Mouse (Mus musculus) C2C12 (cell line): ENCODE measurements around the gene Fbxl19. TPM values are rescaled to one million over a fixed set of nuclear protein-coding genes. Genes with fewer than 3 reads are reported as not detected.

Experiments
- H3K27me3 ChIP-seq: one replicate; pipeline ENCODE4 v1.6.1; 2011; ENCODE audit not compliant: control insufficient read depth, insufficient read depth, insufficient read length
- H3K36me3 ChIP-seq: one replicate; pipeline ENCODE4 v1.6.1; 2011; ENCODE audit not compliant: control insufficient read depth, insufficient read depth
- H3K4me3 ChIP-seq: one replicate; pipeline ENCODE4 v1.5.1; 2011; ENCODE audit warnings: mild to moderate bottlenecking, control low read depth; ENCODE audit not compliant: poor library complexity, insufficient read depth, severe bottlenecking
- H3K79me2 ChIP-seq: one replicate; pipeline ENCODE4 v1.6.1; 2011; ENCODE audit not compliant: control insufficient read depth, insufficient read depth
- H3K79me3 ChIP-seq: one replicate; pipeline ENCODE4 v1.6.1; 2011; ENCODE audit warnings: low read depth, control low read depth
- H3ac ChIP-seq: one replicate; pipeline ENCODE3; 2011; ENCODE audit warnings: low read depth; ENCODE audit not compliant: control insufficient read depth, insufficient read length
- CEBPB ChIP-seq: IDR thresholded peaks from one replicate; pipeline ENCODE4 v1.6.1; 2011; ENCODE audit warnings: low read depth, mild to moderate bottlenecking, control low read depth, moderate library complexity
- CTCF ChIP-seq: IDR thresholded peaks from one replicate; pipeline ENCODE4 v1.5.1; 2011; ENCODE audit not compliant: control insufficient read depth, insufficient read depth, insufficient read length
- FOSL1 ChIP-seq: IDR thresholded peaks from one replicate; pipeline ENCODE4 v1.8.0; 2011; ENCODE audit warnings: mild to moderate bottlenecking, low read length; ENCODE audit not compliant: poor library complexity, insufficient read depth, severe bottlenecking
- MAX ChIP-seq: IDR thresholded peaks from one replicate; pipeline ENCODE4 v1.6.1; 2011; ENCODE audit warnings: mild to moderate bottlenecking, control low read depth
- MYOD1 ChIP-seq: IDR thresholded peaks from one replicate; pipeline ENCODE4 v1.6.1; 2011; ENCODE audit warnings: low read depth; ENCODE audit not compliant: control insufficient read depth, insufficient read length
- MYOG ChIP-seq: IDR thresholded peaks from one replicate; pipeline ENCODE4 v1.6.1; 2011; ENCODE audit not compliant: control insufficient read depth, insufficient read length; ENCODE audit errors: extremely low read depth
- USF1 ChIP-seq: IDR thresholded peaks from one replicate; pipeline ENCODE4 v1.6.1; 2011; ENCODE audit warnings: low read depth, mild to moderate bottlenecking, control low read depth, moderate library complexity
- polyA plus RNA-seq: library from polyadenylated mRNA; unstranded; fragments of >200 nt; fragmentation: generic; extraction: Trizol; gene quantifications from one replicate; pipeline ENCODE4 v1.2.1, GENCODE M21; 2012; ENCODE audit warnings: missing spikeins

Gene Fbxl19
- polyA plus RNA-seq, 1 experiment, result 26.9 TPM

- no peak for TF ChIP-seq USF1
- no peak for TF ChIP-seq MYOD1
- no peak for TF ChIP-seq CTCF
- no peak for TF ChIP-seq CEBPB
- no peak for TF ChIP-seq MAX
- TF ChIP-seq MYOG, result no peak
- no peak for TF ChIP-seq FOSL1
- Histone ChIP-seq H3ac (no peak overlapping the region), H3K36me3 (peaks cover 36% of the 10 kb centered on the region), H3K79me3 (no peaks in the 10 kb centered on the region), H3K79me2 (peaks cover 2% of the 10 kb centered on the region), H3K27me3 (no peaks in the 10 kb centered on the region), H3K4me3 (no peak overlapping the region)
Measured at GRCm38 (mm10) chr7:127760478-127760877, 16.1 kb downstream of the Fbxl19 start.

GRCm38 (mm10) chr7:127761026-127761425, 16.7 kb downstream of the Fbxl19 start:
- peaks cover 42% of the 10 kb centered on the region for H3K36me3 ChIP-seq
- H3ac ChIP-seq, result no peak overlapping the region
- H3K79me3 ChIP-seq, result no peaks in the 10 kb centered on the region
- no peaks in the 10 kb centered on the region for H3K79me2 ChIP-seq
- no peaks in the 10 kb centered on the region for H3K27me3 ChIP-seq
- TF ChIP-seq CTCF (peak; percentile 74), CEBPB (no peak)
- H3K4me3 ChIP-seq, result no peak overlapping the region

GRCm38 (mm10) chr7:127763642-127764041, 19.3 kb downstream of the Fbxl19 start:
- TF ChIP-seq MYOG (no peak), MAX (no peak), MYOD1 (no peak), CTCF (no peak), USF1 (no peak), CEBPB (no peak), FOSL1 (no peak)
- no peak overlapping the region for H3K4me3 ChIP-seq
- no peaks in the 10 kb centered on the region for H3K79me2 ChIP-seq
- H3K79me3 ChIP-seq, result no peaks in the 10 kb centered on the region
- no peak overlapping the region for H3ac ChIP-seq
- H3K36me3 ChIP-seq, result peaks cover 43% of the 10 kb centered on the region
- H3K27me3 ChIP-seq, result no peaks in the 10 kb centered on the region

- Histone ChIP-seq H3K36me3 (peaks cover 43% of the 10 kb centered on the region), H3K79me2 (peaks cover 7% of the 10 kb centered on the region), H3K4me3 (no peak overlapping the region), H3K27me3 (no peaks in the 10 kb centered on the region), H3K79me3 (no peaks in the 10 kb centered on the region), H3ac (no peak overlapping the region)
- TF ChIP-seq MYOG, result no peak
- TF ChIP-seq FOSL1, result no peak
Measured at GRCm38 (mm10) chr7:127765756-127766155, 21.4 kb downstream of the Fbxl19 start.

- Histone ChIP-seq H3K4me3 (no peak overlapping the region), H3ac (no peak overlapping the region), H3K27me3 (no peaks in the 10 kb centered on the region), H3K36me3 (peaks cover 37% of the 10 kb centered on the region), H3K79me3 (no peaks in the 10 kb centered on the region), H3K79me2 (peaks cover 12% of the 10 kb centered on the region)
- no peak for TF ChIP-seq CEBPB
- TF ChIP-seq USF1, result no peak
- no peak for TF ChIP-seq MAX
- TF ChIP-seq FOSL1, result no peak
- TF ChIP-seq CTCF, result no peak
- no peak for TF ChIP-seq MYOD1
Measured at GRCm38 (mm10) chr7:127766851-127767609, 22.7 kb downstream of the Fbxl19 start.

GRCm38 (mm10) chr7:127767671-127768345, 23.5 kb downstream of the Fbxl19 start:
- no peak overlapping the region for H3K4me3 ChIP-seq
- peaks cover 12% of the 10 kb centered on the region for H3K79me2 ChIP-seq
- H3ac ChIP-seq, result no peak overlapping the region
- no peaks in the 10 kb centered on the region for H3K27me3 ChIP-seq
- TF ChIP-seq MAX (no peak), MYOG (no peak), USF1 (no peak), FOSL1 (no peak), MYOD1 (no peak), CTCF (no peak), CEBPB (no peak)
- H3K36me3 ChIP-seq, result peaks cover 32% of the 10 kb centered on the region
- H3K79me3 ChIP-seq, result no peaks in the 10 kb centered on the region
